Mouse (Mus musculus) heart, embryonic 16.5 days (tissue): ENCODE data around the gene Cyb5d1. TPM values are rescaled to one million over a fixed set of nuclear protein-coding genes. Genes with fewer than 3 reads are reported as not detected.

ENCODE experiments used
- ATAC-seq: fragments of 200-750 bp; cut with Nextera tagmentation; replicated peaks from 2 replicates; pipeline ENCODE4 v1.8.0; 2017; ENCODE audit warnings: moderate number of reproducible peaks; ENCODE audit not compliant: insufficient read depth, low FRiP score; ENCODE audit errors: extremely low read depth
- H3K27ac ChIP-seq: fragments of 300-500 bp; sonication (generic); 2 replicates; pipeline ENCODE4 v1.5.1; 2014; ENCODE audit warnings: mild to moderate bottlenecking, low read length, control low read depth, moderate library complexity
- H3K27me3 ChIP-seq: fragments of 300-500 bp; sonication (generic); 2 replicates; pipeline ENCODE4 v1.6.1; 2014; ENCODE audit warnings: low read length, mixed read lengths; ENCODE audit not compliant: control insufficient read depth, insufficient read depth
- H3K36me3 ChIP-seq: fragments of 300-500 bp; sonication (generic); 2 replicates; pipeline ENCODE4 v1.6.1; 2014; ENCODE audit not compliant: control insufficient read depth, insufficient read depth
- H3K4me1 ChIP-seq: fragments of 300-500 bp; sonication (generic); 2 replicates; pipeline ENCODE4 v1.6.1; 2014; ENCODE audit warnings: low read length, mixed read lengths; ENCODE audit not compliant: control insufficient read depth, insufficient read depth
- H3K4me2 ChIP-seq: fragments of 300-500 bp; sonication (generic); 2 replicates; pipeline ENCODE4 v1.6.1; 2014; ENCODE audit warnings: low read depth, mild to moderate bottlenecking, control low read depth, low read length
- H3K4me3 ChIP-seq: fragments of 300-500 bp; sonication (generic); 2 replicates; pipeline ENCODE4 v1.5.1; 2014; ENCODE audit warnings: mild to moderate bottlenecking, control low read depth, low read length
- H3K9ac ChIP-seq: fragments of 300-500 bp; sonication (generic); 2 replicates; pipeline ENCODE4 v1.6.1; 2014; ENCODE audit warnings: low read length, control low read depth
- H3K9me3 ChIP-seq: fragments of 300-500 bp; sonication (generic); replicated peaks from 2 replicates; pipeline ENCODE4 v1.6.1; 2016; ENCODE audit warnings: low read length; ENCODE audit not compliant: control insufficient read depth
- whole genome bisulfite sequencing: fragments of 180-500 bp; shearing (Covaris S2); extraction: QIAGEN DNeasy Blood & Tissue Kit; methylation state at CpG from one replicate; pipeline ENCODE4 v1.1.7; 2014; 5-methylcytosine and 5-hydroxymethylcytosine counted together
- polyA plus RNA-seq: library from polyadenylated mRNA; unstranded; fragments of >200 nt; fragmentation: Nextera tagmentation; extraction: Ambion mirVana; gene quantifications from 2 replicates; pipeline ENCODE4 v1.2.1, GENCODE M21; 2015

The Cyb5d1 gene
- polyA plus RNA-seq, 1 experiment from 2014 or later = 27.6 TPM

DNA sequence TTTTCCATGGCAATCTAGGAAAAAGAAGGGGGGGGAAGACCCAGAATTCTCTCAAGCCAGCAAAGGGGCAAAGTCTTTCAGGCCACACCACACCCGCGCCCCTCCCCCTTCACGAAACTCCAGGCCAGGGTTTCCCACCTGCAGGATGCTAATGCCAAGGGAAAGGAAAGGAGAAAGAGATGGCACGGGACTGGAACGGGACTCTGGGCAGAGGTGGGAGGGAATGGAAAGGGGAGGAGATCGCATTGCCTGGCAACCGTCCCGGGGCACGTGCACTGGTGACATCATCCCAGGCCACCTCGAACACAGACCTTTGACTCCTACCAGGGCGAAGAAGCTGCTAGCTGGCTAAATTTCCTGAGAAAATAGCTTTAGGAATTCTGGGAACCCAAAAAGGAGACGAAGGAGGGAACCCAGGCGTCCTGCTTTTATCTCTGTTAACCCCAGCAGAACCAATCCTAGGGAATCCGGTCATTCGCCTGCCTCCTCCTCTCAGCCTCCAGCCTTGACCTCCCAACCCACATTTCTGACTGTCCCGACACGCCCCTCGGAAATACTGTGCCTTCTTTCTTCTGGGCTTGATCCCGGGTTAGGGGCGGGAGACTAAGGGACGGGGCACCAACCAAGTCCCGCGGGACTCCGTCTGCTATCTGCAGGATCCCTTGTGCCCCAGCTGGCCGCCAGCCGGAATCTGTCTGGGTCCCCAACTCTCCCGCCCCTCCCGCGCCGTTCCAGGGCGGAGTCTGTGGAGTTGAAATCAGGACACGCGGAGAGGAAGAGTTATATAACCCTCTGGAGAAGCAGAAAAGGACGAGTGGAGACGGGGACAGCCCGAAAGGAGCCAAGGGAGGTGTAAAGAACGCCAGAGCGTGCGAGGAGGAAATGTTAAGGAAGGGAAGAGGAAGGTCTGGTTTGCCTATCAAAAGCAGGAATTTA lies 22.3 kb upstream of the Cyb5d1 start:
- under 1% methylated on average over 39 of the region's 39 CpGs for WGBS
- peaks cover 2% of the 10 kb centered on the region; the same call in 1 of the 2 replicates for H3K36me3 ChIP-seq
- peaks cover 61% of the 10 kb centered on the region for H3K4me1 ChIP-seq
- no peaks in the 10 kb centered on the region for H3K9me3 ChIP-seq
- peaks cover 19% of the 10 kb centered on the region for H3K27me3 ChIP-seq
- H3K4me2 ChIP-seq = peak overlapping the region; percentile 99
- peak overlapping the region; percentile 99 for H3K27ac ChIP-seq
- peak overlapping the region; percentile 81 for H3K9ac ChIP-seq
- peak overlapping the region; percentile 79 for H3K4me3 ChIP-seq
- ATAC-seq = peak; percentile 43

GRCm38 (mm10) chr11:69416921-69417448 lies 21.6 kb upstream of the Cyb5d1 start:
- H3K4me1 ChIP-seq = peaks cover 68% of the 10 kb centered on the region
- 14% methylated on average over 8 of the region's 8 CpGs for WGBS
- no peak for ATAC-seq
- H3K4me3 ChIP-seq = peak overlapping the region; percentile 79
- H3K9ac ChIP-seq = peak overlapping the region; percentile 64
- peak overlapping the region; percentile 99 for H3K27ac ChIP-seq
- H3K36me3 ChIP-seq = peaks cover 6% of the 10 kb centered on the region; the same call in 1 of the 2 replicates
- H3K9me3 ChIP-seq = no peaks in the 10 kb centered on the region
- H3K27me3 ChIP-seq = peaks cover 12% of the 10 kb centered on the region
- peak overlapping the region; percentile 99 for H3K4me2 ChIP-seq

- 3% methylated on average over 4 of the region's 4 CpGs for WGBS
- Histone ChIP-seq H3K9ac (peak overlapping the region; percentile 64), H3K4me2 (peak overlapping the region; percentile 99), H3K4me1 (peaks cover 71% of the 10 kb centered on the region), H3K27me3 (peaks cover 9% of the 10 kb centered on the region), H3K36me3 (peaks cover 6% of the 10 kb centered on the region; the same call in 1 of the 2 replicates), H3K9me3 (no peaks in the 10 kb centered on the region), H3K4me3 (peak overlapping the region; percentile 79), H3K27ac (peak overlapping the region; percentile 99)
- no peak for ATAC-seq
Measured at GRCm38 (mm10) chr11:69416509-69416908, 21.1 kb upstream of the Cyb5d1 start.

GRCm38 (mm10) chr11:69415668-69416451 lies 20.4 kb upstream of the Cyb5d1 start:
- Histone ChIP-seq H3K4me2 (peak overlapping the region; percentile 99), H3K36me3 (peaks cover 6% of the 10 kb centered on the region; the same call in 1 of the 2 replicates), H3K9me3 (no peaks in the 10 kb centered on the region), H3K27ac (peak overlapping the region; percentile 99), H3K4me3 (peak overlapping the region; percentile 79), H3K4me1 (peaks cover 69% of the 10 kb centered on the region), H3K27me3 (peaks cover 2% of the 10 kb centered on the region), H3K9ac (peak overlapping the region; percentile 85)
- under 1% methylated on average over 15 of the region's 25 CpGs for WGBS
- peak; percentile 4; the same call in 1 of the 2 replicates for ATAC-seq

DNA sequence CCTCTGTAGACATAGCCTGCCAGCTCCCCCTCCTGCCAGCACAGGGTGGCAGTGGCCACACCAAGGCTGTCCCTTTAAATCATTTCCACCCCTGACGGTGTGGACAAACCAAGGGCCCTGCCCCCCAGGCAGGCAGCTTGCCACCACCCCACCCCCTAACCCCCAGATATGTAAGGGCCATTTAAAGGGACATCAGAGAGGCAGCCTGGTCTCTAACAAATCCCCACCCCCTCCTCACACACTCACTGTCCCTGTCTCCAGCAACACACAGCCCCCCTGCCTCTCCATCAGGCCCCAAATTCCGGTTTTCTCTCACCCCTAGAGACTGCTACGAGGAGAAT lies 19.9 kb upstream of the Cyb5d1 start:
- WGBS = 1% methylated on average over 3 of the region's 3 CpGs
- Histone ChIP-seq H3K9ac (peak overlapping the region; percentile 85), H3K36me3 (peaks cover 6% of the 10 kb centered on the region; the same call in 1 of the 2 replicates), H3K4me1 (peaks cover 64% of the 10 kb centered on the region), H3K9me3 (no peaks in the 10 kb centered on the region), H3K27me3 (no peaks in the 10 kb centered on the region), H3K27ac (peak overlapping the region; percentile 99), H3K4me3 (peak overlapping the region; percentile 79), H3K4me2 (peak overlapping the region; percentile 99)
- peak; percentile 8 for ATAC-seq

DNA sequence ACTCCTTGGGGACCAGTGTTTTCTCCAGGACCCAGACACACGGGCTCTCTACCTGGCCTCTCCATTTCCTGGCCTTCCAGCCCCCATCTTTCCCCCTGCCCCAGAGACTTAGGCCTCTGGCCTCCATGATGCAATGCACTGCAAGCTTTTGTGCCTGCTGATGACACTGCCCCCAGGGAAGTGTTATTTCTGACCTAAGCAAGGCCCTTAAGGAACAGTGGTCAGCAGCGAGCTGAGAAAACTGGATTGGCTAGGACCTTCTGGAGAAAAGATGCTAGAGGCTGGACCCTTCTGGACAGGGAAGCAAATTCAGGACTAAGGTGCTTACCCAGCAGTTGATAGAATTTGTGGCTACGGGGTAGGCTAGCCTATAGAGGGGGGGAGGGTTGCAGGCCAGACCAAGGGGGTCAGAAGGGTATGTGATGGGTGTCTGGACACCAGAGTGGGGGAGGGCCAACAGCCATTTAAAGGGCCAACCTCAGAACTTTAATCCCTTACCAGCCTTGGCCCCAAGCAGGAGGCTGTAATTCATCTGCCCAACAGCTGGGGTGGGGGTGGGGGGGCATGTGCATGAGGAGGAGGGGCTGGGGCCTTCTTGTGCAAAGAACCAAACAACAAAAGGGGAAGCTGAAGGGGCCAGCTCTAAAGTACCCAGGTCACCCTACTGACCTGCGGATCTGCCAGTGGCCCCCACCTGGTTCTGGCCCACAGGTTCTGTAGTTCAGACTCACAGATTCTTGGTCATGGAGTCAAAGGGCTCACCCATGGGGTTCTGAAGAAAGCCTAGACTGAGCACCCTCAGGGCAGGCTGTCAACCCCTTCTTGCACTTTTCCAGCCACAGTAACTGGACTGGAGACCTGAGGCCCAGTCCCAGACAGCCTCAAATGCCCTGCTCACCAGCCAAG lies 19.2 kb upstream of the Cyb5d1 start:
- peaks cover 6% of the 10 kb centered on the region; the same call in 1 of the 2 replicates for H3K36me3 ChIP-seq
- H3K9me3 ChIP-seq = no peaks in the 10 kb centered on the region
- ATAC-seq = no peak
- peak overlapping the region; percentile 79 for H3K4me3 ChIP-seq
- H3K27me3 ChIP-seq = no peaks in the 10 kb centered on the region
- WGBS = 36% methylated on average over 4 of the region's 4 CpGs
- H3K4me2 ChIP-seq = peak overlapping the region; percentile 99
- peaks cover 58% of the 10 kb centered on the region for H3K4me1 ChIP-seq
- peak overlapping the region; percentile 85 for H3K9ac ChIP-seq
- H3K27ac ChIP-seq = peak overlapping the region; percentile 99

- no peak for ATAC-seq
- peak within 1 kb of the TSS; percentile 79 for H3K4me3 ChIP-seq
- H3K4me2 ChIP-seq = peak within 1 kb of the TSS; percentile 99
- peaks cover 52% of the 10 kb centered on the region for H3K4me1 ChIP-seq
- H3K27me3 ChIP-seq = no peaks in the 10 kb centered on the region
- peak within 1 kb of the TSS; percentile 99 for H3K27ac ChIP-seq
- 39% methylated on average over 12 of the region's 12 CpGs for WGBS
- peak within 1 kb of the TSS; percentile 91 for H3K9ac ChIP-seq
- no peaks in the 10 kb centered on the region for H3K9me3 ChIP-seq
- H3K36me3 ChIP-seq = peaks cover 6% of the 10 kb centered on the region; the same call in 1 of the 2 replicates
Measured at GRCm38 (mm10) chr11:69413221-69414181, 18.1 kb upstream of the Cyb5d1 start, which contains the start of gene Kdm6b. TSS of gene Kdm6b (minus strand) at chr11:69413675.
